Mouse (Mus musculus) testis, adult 2 months (tissue): Measurements from ENCODE around the gene Il18bp.

Source experiments
- CTCF ChIP-seq: fragments of 200-500 bp; IDR thresholded peaks from 2 replicates; pipeline ENCODE4 v1.5.1; 2012; ENCODE audit warnings: low read depth, mild to moderate bottlenecking, inconsistent platforms, low read length, moderate library complexity; ENCODE audit not compliant: control insufficient read depth, insufficient read depth, insufficient replicate concordance
- POLR2A ChIP-seq: fragments of 200-500 bp; IDR thresholded peaks from 2 replicates; pipeline ENCODE4 v1.6.1; 2012; ENCODE audit warnings: low read depth, mild to moderate bottlenecking, inconsistent platforms, low read length, moderate library complexity; ENCODE audit not compliant: control insufficient read depth

DNA sequence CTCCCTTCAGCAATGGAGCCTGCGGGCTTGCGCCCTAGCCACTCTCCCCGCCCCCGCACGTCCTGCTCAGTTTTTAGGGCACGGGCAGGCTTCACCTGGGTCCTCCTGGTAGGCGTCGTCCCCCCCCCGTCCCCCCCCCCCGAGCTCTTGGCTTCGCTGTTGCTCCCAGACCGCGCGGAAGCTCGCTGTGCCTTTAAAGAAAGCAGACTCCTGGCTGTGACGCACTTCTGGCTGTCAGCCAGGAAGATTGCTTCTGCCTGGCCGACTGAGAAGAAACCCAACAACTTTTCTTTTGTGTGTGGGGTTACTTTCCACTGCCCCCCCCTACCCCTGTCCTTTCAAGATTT lies 48.1 kb downstream of the Il18bp start:
- TF ChIP-seq CTCF (no peak), POLR2A (no peak; the same call in 1 of the 2 replicates)
